Mouse (Mus musculus) frontal cortex, adult (tissue): ENCODE measurements around the gene Prpsap1.
"Not testable (repeated sequence)": the region's sequence is repeated elsewhere in the genome, so short reads cannot be mapped to it uniquely, and the experiment has no call there.

ENCODE experiments used
- ATAC-seq: cut with Nextera tagmentation; 2 replicates; pipeline ENCODE4 v1.9.2; 2017; ENCODE audit warnings: mild to moderate bottlenecking, moderate library complexity, mixed read lengths; ENCODE audit not compliant: low TSS enrichment

The Prpsap1 gene

GRCm38 (mm10) chr11:116515330-116516020, 21.5 kb upstream of the Prpsap1 start:
- ATAC-seq, result no peak

GRCm38 (mm10) chr11:116513531-116514038, 19.6 kb upstream of the Prpsap1 start:
- ATAC-seq, result no peak

GRCm38 (mm10) chr11:116512987-116513386, 19.0 kb upstream of the Prpsap1 start:
- peak; percentile 47; the same call in 1 of the 2 replicates for ATAC-seq

GRCm38 (mm10) chr11:116512154-116512553, 18.2 kb upstream of the Prpsap1 start:
- no peak for ATAC-seq

- no peak for ATAC-seq
Observed at GRCm38 (mm10) chr11:116511301-116511868, 17.4 kb upstream of the Prpsap1 start.

GRCm38 (mm10) chr11:116508689-116509088, 14.7 kb upstream of the Prpsap1 start:
- ATAC-seq, result no peak

- no peak for ATAC-seq
Observed at GRCm38 (mm10) chr11:116506151-116506875, 12.3 kb upstream of the Prpsap1 start.

GRCm38 (mm10) chr11:116505573-116505972, 11.6 kb upstream of the Prpsap1 start:
- no peak for ATAC-seq

GRCm38 (mm10) chr11:116504516-116504915, 10.5 kb upstream of the Prpsap1 start:
- no peak for ATAC-seq

GRCm38 (mm10) chr11:116501005-116501746, 7.2 kb upstream of the Prpsap1 start:
- ATAC-seq, result peak; percentile 67; the same call in 1 of the 2 replicates

- no peak for ATAC-seq
Observed at GRCm38 (mm10) chr11:116499018-116499417, 5.0 kb upstream of the Prpsap1 start.

- no peak for ATAC-seq
Observed at GRCm38 (mm10) chr11:116498596-116498995, 4.6 kb upstream of the Prpsap1 start.

GRCm38 (mm10) chr11:116497313-116497712, 3.3 kb upstream of the Prpsap1 start:
- ATAC-seq, result no peak

- ATAC-seq, result peak; percentile 42
Observed at GRCm38 (mm10) chr11:116494474-116495174, 622 bp upstream of the Prpsap1 start.

GRCm38 (mm10) chr11:116493191-116493590, 811 bp downstream of the Prpsap1 start:
- no peak for ATAC-seq

- ATAC-seq, result not testable (repeated sequence)
Observed at GRCm38 (mm10) chr11:116492507-116492906, 1.5 kb downstream of the Prpsap1 start.

GRCm38 (mm10) chr11:116491338-116491737, 2.7 kb downstream of the Prpsap1 start:
- ATAC-seq, result no peak

GRCm38 (mm10) chr11:116490232-116491107, 3.5 kb downstream of the Prpsap1 start:
- peak; percentile 80 for ATAC-seq

- ATAC-seq, result no peak; the same call in 1 of the 2 replicates
Observed at GRCm38 (mm10) chr11:116489771-116490231, 4.2 kb downstream of the Prpsap1 start.
